Mouse (Mus musculus): ENCODE data around the gene Ccne1. TPM values are rescaled to one million over a fixed set of nuclear protein-coding genes. Genes with fewer than 3 reads are reported as not detected.
A peak's percentile ranks its signal among the peaks of the same experiment; 100 is the strongest.
"Not testable (repeated sequence)": the region's sequence is repeated elsewhere in the genome, so short reads cannot be mapped to it uniquely, and the experiment has no call there.

The Ccne1 gene
- polyA plus RNA-seq, 1 experiment from 2014 or later = 94.9 TPM

DNA sequence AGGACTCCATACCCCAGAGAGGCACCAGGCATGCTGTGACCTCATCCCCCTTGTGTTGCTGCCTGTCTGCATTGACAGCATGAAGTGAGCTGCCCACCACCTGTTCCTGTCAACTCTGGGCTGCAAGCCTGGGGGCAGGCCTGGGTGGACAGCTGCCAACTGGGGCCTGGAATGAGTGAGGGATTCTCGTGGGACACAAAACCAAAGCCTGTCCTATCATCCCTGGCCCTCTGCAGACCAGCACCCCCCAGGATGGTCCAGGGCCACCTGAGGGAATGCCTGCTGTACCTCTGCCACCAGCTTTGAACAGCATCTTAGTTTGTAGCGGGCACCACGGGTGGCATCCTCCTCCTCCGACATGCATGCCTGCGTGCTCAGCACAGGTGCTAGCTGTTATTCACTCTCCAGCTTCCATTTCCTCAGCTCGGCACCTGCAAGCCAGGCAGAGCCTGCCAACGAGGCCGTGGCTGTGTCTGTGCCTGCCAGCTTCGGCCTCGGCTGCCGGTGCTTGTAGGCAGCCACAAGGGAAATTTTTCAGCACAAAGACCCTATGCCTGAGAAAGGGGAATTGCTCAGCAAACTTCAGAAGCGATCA is 18.3 kb upstream of the Ccne1 start:
- no peak overlapping the region for H3K27ac ChIP-seq
- no peak overlapping the region for H3K4me3 ChIP-seq
- no peaks in the 10 kb centered on the region for H3K9me3 ChIP-seq
- peaks cover 11% of the 10 kb centered on the region for H3K4me1 ChIP-seq
- no peaks in the 10 kb centered on the region for H3K36me3 ChIP-seq
- no peak for DNase-seq (ENCODE audit: low spot score)
- WGBS = 83% methylated on average over 12 of the region's 12 CpGs
- H3K27me3 ChIP-seq (ENCODE audit: insufficient read depth, poor library complexity, severe bottlenecking) = peaks cover 12% of the 10 kb centered on the region

DNA sequence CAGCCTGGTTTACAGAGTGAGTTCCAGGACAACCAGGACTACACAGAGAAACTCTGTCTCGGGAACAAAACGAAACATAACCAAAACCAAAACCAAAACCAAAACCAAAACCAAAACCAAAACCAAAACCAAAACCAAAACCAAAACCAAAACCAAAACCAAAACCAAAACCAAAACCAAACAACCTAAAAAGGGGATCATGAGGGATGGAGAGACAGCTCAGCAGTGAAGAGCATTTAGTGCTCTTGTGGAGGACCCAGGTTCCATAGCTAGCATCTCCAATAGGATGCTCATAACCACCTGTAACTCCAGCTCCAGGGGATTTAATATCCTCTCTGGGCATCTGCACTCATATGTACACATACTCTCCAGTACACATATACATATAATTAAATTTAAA is 16.8 kb upstream of the Ccne1 start:
- not testable (repeated sequence) for H3K36me3 ChIP-seq; H3K4me3 ChIP-seq; H3K9me3 ChIP-seq; DNase-seq (ENCODE audit: low spot score); H3K27ac ChIP-seq
- WGBS = 88% methylated on average over 2 of the region's 2 CpGs
- Histone ChIP-seq H3K27me3 (ENCODE audit: insufficient read depth, poor library complexity, severe bottlenecking) (peaks cover 23% of the 10 kb centered on the region), H3K4me1 (peaks cover 11% of the 10 kb centered on the region)

DNA sequence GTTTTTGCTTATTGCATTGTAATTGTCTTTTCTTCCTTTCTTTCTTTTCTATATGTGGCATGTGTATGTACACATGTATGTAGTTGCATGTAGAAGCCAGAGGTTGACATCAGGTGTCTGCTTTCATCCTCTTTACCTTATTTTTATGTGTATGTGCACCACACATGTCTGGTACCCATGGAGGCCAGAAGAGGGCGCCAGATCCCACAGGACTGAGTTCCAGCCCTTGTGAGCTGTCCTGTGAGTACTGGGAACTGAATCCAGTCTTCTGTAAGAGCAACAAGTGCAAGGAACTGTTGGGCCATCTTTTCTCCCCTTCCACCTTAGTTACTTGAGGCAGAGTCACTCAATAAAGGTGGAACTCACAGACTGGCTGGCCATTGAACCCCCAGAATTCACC is 11.3 kb upstream of the Ccne1 start:
- Histone ChIP-seq H3K27me3 (ENCODE audit: insufficient read depth, poor library complexity, severe bottlenecking) (peaks cover 30% of the 10 kb centered on the region), H3K36me3 (no peaks in the 10 kb centered on the region), H3K27ac (no peak overlapping the region), H3K4me1 (peaks cover under 1% of the 10 kb centered on the region; the same call in 1 of the 2 replicates), H3K9me3 (no peaks in the 10 kb centered on the region), H3K4me3 (no peak overlapping the region)
- WGBS = 9% methylated on average over 1 of the region's 1 CpGs
- no peak for DNase-seq (ENCODE audit: low spot score)

DNA sequence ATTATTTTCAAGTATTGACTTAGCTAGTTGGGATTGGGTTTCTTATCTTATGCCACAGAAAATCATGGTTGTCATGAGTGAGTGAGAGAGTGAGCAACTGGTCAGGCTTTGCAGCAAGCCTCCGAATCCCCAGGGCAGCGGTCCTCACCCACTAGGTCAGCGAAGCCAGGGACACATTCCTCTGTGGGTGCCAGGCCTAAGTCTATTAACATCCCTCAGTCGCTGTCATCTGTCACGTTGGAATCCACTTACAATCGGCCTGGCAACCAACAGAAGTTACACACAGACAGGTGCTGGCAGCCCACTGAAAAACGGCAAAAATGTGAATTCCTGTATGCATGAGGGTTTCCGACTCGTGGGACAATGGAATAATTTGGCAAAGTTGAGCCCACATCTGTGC is 5.1 kb upstream of the Ccne1 start:
- no peaks in the 10 kb centered on the region for H3K36me3 ChIP-seq
- WGBS = 85% methylated on average over 9 of the region's 9 CpGs
- no peak overlapping the region for H3K4me3 ChIP-seq
- H3K27ac ChIP-seq = peak overlapping the region; percentile 67
- H3K27me3 ChIP-seq (ENCODE audit: insufficient read depth, poor library complexity, severe bottlenecking) = 0 out of 2 replicates have a peak, but pooled peaks cover 7% of the 10 kb centered on the region
- DNase-seq (ENCODE audit: low spot score) = no peak
- peaks cover 30% of the 10 kb centered on the region for H3K4me1 ChIP-seq
- no peaks in the 10 kb centered on the region for H3K9me3 ChIP-seq

DNA sequence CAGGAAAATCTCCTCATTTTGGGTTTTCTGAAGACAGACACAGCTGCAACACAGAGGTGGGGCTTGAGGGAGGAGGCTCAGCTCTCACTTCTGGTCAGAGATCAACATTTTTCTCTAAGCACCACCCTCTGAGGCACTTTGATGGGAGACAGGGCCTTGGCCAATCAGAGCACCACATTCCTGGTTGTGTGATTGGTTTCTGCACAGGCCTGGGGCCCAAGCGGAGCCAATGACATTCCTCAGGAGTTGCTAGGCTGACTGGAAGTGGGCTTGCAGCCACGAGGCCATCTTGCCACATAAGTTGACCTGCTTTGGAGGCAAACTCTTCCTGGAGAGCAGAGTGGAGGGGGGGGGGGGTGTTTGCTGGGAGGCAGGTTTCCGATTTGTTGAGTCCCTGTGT is 4.7 kb upstream of the Ccne1 start:
- H3K4me3 ChIP-seq = no peak overlapping the region
- 51% methylated on average over 3 of the region's 3 CpGs for WGBS
- no peaks in the 10 kb centered on the region for H3K9me3 ChIP-seq
- DNase-seq (ENCODE audit: low spot score) = peak; percentile 83
- H3K27me3 ChIP-seq (ENCODE audit: insufficient read depth, poor library complexity, severe bottlenecking) = 0 out of 2 replicates have a peak, but pooled peaks cover 7% of the 10 kb centered on the region
- H3K4me1 ChIP-seq = peaks cover 30% of the 10 kb centered on the region
- H3K36me3 ChIP-seq = no peaks in the 10 kb centered on the region
- H3K27ac ChIP-seq = peak overlapping the region; percentile 67

DNA sequence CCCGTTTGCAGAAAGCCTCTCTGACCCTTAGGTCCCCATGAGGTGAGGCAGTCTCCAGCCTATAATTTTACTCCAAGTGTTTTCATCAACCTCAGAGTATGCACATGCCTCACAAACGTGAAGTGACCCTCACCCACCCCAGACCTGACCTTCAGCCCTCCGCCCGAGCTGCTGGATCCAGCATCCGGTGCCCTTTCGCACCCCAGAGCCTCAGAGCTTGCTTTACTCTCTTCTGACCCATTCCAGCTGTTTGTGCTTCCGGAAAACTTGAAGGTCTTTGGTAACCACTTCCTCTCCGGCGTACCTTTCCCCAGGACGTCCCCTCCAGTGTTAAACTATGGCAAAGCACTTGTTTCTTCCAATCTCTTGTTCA is 912 bp upstream of the Ccne1 start:
- DNase-seq (ENCODE audit: low spot score) = no peak
- H3K9me3 ChIP-seq = no peaks in the 10 kb centered on the region
- H3K36me3 ChIP-seq = peaks cover 17% of the 10 kb centered on the region
- H3K27ac ChIP-seq = peak overlapping the region; percentile 92
- H3K4me3 ChIP-seq = peak overlapping the region; percentile 93
- peaks cover 36% of the 10 kb centered on the region for H3K4me1 ChIP-seq
- 25% methylated on average over 10 of the region's 10 CpGs for WGBS
- no peaks in the 10 kb centered on the region for H3K27me3 ChIP-seq (ENCODE audit: insufficient read depth, poor library complexity, severe bottlenecking)

DNA sequence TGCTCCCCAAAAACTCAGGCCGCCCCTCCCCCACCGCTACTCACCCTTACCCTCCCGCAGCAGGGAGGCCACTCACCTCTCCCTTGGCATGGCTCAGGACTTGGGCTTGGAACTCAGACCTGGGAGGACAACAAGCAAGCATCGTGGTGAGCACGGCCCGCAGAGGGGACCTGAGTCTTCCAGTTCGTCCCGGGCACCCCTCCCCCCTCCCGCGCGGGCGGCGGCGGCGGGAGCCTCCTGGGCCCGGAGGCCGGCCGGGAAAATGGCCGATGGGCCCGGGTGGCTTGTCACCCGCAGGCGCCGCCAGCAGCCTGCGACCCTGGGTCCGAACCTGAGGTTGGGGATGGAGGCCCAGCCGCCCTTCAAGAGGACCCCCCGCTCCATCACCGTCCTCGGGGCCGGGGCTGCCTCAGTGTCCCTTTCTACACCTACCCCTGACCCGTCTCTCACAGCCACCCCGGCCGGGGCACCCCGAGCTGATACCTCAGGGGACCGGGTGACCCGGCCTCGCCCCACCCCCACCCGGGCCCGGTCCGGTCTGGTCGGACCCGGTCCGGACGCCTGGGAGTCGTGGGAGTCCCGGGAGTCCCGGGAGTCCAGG is 523 bp downstream of the Ccne1 start:
- H3K36me3 ChIP-seq = peaks cover 31% of the 10 kb centered on the region
- WGBS = under 1% methylated on average over 47 of the region's 47 CpGs
- peak overlapping the region; percentile 92 for H3K27ac ChIP-seq
- no peaks in the 10 kb centered on the region for H3K9me3 ChIP-seq
- DNase-seq (ENCODE audit: low spot score) = peak; percentile 78
- H3K4me3 ChIP-seq = peak overlapping the region; percentile 93
- no peaks in the 10 kb centered on the region for H3K27me3 ChIP-seq (ENCODE audit: insufficient read depth, poor library complexity, severe bottlenecking)
- peaks cover 23% of the 10 kb centered on the region for H3K4me1 ChIP-seq

DNA sequence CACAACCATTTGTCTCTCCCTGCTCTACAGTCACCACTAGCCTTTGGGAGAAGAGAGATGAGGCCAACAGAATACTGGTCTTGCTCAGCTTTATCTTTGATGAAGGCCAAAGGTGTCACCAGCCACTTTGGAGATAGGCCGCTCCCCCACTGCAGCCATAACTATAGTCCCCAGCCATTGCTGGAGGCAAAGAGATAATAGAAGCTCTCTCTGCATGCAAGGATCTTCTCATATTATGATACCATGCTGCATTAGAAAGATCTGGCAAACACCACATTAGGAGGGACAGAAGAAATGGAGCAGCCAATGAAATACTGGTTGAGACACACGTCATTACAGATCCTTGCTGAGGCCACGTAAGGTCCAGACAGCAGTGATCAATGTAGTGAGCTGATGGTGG is 2.0 kb downstream of the Ccne1 start:
- H3K27ac ChIP-seq = peak overlapping the region; percentile 42
- H3K4me3 ChIP-seq = peak overlapping the region; percentile 93; the same call in 1 of the 2 replicates
- peaks cover 18% of the 10 kb centered on the region for H3K4me1 ChIP-seq
- no peaks in the 10 kb centered on the region for H3K27me3 ChIP-seq (ENCODE audit: insufficient read depth, poor library complexity, severe bottlenecking)
- peaks cover 45% of the 10 kb centered on the region for H3K36me3 ChIP-seq
- 64% methylated on average over 3 of the region's 3 CpGs for WGBS
- peak; percentile 83 for DNase-seq (ENCODE audit: low spot score)
- H3K9me3 ChIP-seq = no peaks in the 10 kb centered on the region

DNA sequence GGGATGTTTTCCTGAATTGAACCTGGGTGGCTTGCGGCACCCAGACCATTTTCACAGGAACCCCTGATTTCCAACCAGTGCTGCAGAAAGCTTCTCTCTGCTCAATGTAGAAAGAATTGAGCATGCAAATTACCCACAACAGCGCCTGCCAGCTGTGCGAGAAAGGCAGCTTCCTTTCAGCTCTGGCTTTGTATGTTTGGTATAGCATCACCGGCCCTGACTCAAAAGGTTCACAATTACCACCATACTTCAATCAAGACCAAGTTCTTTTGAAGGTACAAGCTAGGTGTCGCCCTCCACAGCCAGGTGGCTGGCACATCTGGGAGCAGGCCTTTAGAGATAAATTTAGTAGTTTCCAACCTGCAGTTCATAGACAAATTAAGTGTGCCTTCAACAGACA is 3.2 kb downstream of the Ccne1 start:
- Histone ChIP-seq H3K4me1 (peaks cover 18% of the 10 kb centered on the region), H3K27ac (no peak overlapping the region), H3K4me3 (no peak overlapping the region), H3K9me3 (no peaks in the 10 kb centered on the region), H3K36me3 (peaks cover 58% of the 10 kb centered on the region), H3K27me3 (ENCODE audit: insufficient read depth, poor library complexity, severe bottlenecking) (no peaks in the 10 kb centered on the region)
- 92% methylated on average over 5 of the region's 5 CpGs for WGBS
- no peak for DNase-seq (ENCODE audit: low spot score)

DNA sequence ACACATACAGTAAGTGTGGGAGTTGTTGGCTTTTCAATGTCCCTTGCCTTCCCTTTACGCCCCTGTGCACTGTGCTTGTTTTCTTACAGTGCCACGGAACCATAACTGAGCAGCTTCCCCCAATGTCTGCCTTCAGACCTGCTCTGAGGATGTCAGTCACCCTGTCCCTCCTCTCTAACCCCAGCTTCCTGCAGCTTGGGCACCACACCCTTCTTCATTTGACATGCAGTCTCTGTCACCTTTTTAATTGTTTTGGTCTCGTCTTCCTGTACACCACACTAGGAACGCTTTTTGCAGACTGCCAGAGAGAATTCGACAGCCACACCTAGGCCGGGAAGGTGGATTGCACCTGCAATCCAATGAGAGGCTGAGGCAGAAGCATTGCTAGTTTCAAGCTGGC is 13.0 kb downstream of the Ccne1 start:
- Histone ChIP-seq H3K36me3 (peaks cover 25% of the 10 kb centered on the region), H3K4me1 (0 out of 2 replicates have a peak, but pooled peaks cover 3% of the 10 kb centered on the region), H3K9me3 (no peaks in the 10 kb centered on the region), H3K27ac (no peak overlapping the region), H3K4me3 (no peak overlapping the region), H3K27me3 (ENCODE audit: insufficient read depth, poor library complexity, severe bottlenecking) (no peaks in the 10 kb centered on the region)
- DNase-seq (ENCODE audit: low spot score) = no peak
- 77% methylated on average over 6 of the region's 6 CpGs for WGBS

DNA sequence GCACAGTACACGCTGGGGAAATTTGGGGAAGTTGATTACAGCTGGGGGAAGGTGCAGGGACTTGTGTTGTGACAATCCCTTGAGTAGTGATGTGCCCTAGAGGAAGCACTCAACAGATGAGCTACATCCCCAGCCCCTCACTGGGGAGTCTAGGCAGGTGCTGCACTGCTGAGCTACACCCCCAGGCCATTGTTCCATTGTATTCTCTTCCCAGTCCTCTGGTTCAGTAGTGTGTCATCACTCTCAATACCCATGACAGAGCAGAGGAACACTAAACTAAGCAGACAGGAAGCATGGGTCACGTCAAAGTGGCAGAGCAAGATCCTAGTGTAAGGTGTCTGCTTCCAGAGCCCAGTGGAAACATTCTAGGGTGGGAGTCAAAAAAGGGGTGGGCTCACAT is 14.2 kb downstream of the Ccne1 start:
- WGBS = 48% methylated on average over 2 of the region's 2 CpGs
- H3K4me3 ChIP-seq = no peak overlapping the region
- no peaks in the 10 kb centered on the region for H3K27me3 ChIP-seq (ENCODE audit: insufficient read depth, poor library complexity, severe bottlenecking)
- peaks cover 12% of the 10 kb centered on the region for H3K36me3 ChIP-seq
- no peaks in the 10 kb centered on the region for H3K9me3 ChIP-seq
- no peak overlapping the region for H3K27ac ChIP-seq
- peaks cover 9% of the 10 kb centered on the region; the same call in 1 of the 2 replicates for H3K4me1 ChIP-seq
- no peak for DNase-seq (ENCODE audit: low spot score)

DNA sequence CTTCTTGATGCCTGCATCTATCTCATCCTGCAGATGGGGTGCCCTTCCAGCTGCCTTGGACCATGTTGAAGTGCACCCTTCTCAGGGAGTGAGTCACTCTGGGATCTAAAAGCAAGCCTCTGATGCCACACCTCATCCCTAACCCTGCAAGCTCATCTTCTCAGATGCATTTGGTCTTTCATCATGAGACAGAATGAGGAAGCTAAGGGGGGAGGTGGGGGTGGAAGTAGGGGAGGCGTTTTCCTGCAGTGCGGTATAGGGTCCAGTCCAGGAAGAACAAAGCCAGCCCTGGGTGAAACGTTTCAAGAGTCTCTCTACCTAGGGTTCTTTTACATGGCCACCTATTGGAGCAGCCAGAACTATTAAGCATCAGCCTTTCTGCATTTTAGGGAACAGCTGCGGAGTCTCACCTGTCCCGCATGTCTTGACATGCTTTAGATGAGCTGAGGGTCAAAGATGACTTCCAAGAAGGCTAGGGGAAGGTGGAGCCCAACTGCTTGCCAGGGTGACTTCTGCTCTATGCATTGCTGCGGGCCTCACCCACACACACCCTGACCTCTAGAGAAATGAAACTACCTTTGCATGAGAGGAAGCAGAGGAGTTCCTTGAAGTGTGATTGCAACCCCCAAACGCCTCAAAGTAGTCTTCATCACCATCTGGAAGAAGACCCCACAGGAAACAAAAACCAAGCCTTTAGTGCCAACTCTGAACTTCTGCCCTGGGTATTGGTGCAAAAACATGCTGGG is 17.2 kb downstream of the Ccne1 start:
- H3K27ac ChIP-seq = no peak overlapping the region
- no peaks in the 10 kb centered on the region for H3K9me3 ChIP-seq
- no peak overlapping the region for H3K4me3 ChIP-seq
- WGBS = 71% methylated on average over 7 of the region's 7 CpGs
- no peaks in the 10 kb centered on the region for H3K27me3 ChIP-seq (ENCODE audit: insufficient read depth, poor library complexity, severe bottlenecking)
- DNase-seq (ENCODE audit: low spot score) = no peak
- peaks cover 35% of the 10 kb centered on the region for H3K4me1 ChIP-seq
- no peaks in the 10 kb centered on the region for H3K36me3 ChIP-seq

DNA sequence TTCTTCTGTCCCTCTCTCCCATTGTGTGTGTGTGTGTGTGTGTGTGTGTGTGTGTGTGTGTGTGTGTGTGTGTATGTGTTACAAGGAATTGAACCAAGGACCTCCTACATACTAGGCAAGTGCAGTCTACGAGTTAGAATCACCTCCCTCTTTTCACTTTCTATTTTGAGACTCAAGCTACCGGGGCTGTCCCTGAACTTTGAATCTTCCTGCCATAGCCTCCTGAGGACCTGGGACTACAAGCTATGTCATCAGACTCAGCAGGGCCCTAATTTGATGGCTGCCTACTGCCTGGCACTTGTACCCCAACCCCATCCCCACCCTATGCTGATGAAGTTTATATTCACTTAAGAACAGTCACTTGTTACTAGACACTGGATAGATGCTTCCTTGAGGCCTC is 18.9 kb downstream of the Ccne1 start:
- H3K27me3 ChIP-seq (ENCODE audit: insufficient read depth, poor library complexity, severe bottlenecking) = no peaks in the 10 kb centered on the region
- H3K27ac ChIP-seq = no peak overlapping the region
- no peak overlapping the region for H3K4me3 ChIP-seq
- WGBS = 33% methylated on average over 2 of the region's 2 CpGs
- no peaks in the 10 kb centered on the region for H3K9me3 ChIP-seq
- H3K36me3 ChIP-seq = no peaks in the 10 kb centered on the region
- DNase-seq (ENCODE audit: low spot score) = no peak
- peaks cover 44% of the 10 kb centered on the region for H3K4me1 ChIP-seq

Measured in heart, embryonic 10.5 days (tissue).